Mouse (Mus musculus) C2C12 (cell line): ENCODE results near the gene Dao. TPM values are rescaled to one million over a fixed set of nuclear protein-coding genes. Genes with fewer than 3 reads are reported as not detected.

ENCODE experiments used
- H3K27me3 ChIP-seq: one replicate; pipeline ENCODE4 v1.6.1; 2011; ENCODE audit not compliant: control insufficient read depth, insufficient read depth, insufficient read length
- H3K36me3 ChIP-seq: one replicate; pipeline ENCODE4 v1.6.1; 2011; ENCODE audit not compliant: control insufficient read depth, insufficient read depth
- H3K4me3 ChIP-seq: one replicate; pipeline ENCODE4 v1.5.1; 2011; ENCODE audit warnings: mild to moderate bottlenecking, control low read depth; ENCODE audit not compliant: poor library complexity, insufficient read depth, severe bottlenecking
- H3K79me2 ChIP-seq: one replicate; pipeline ENCODE4 v1.6.1; 2011; ENCODE audit not compliant: control insufficient read depth, insufficient read depth
- H3K79me3 ChIP-seq: one replicate; pipeline ENCODE4 v1.6.1; 2011; ENCODE audit warnings: low read depth, control low read depth
- H3ac ChIP-seq: one replicate; pipeline ENCODE3; 2011; ENCODE audit warnings: low read depth; ENCODE audit not compliant: control insufficient read depth, insufficient read length
- CEBPB ChIP-seq: IDR thresholded peaks from one replicate; pipeline ENCODE4 v1.6.1; 2011; ENCODE audit warnings: low read depth, mild to moderate bottlenecking, control low read depth, moderate library complexity
- CTCF ChIP-seq: IDR thresholded peaks from one replicate; pipeline ENCODE4 v1.5.1; 2011; ENCODE audit not compliant: control insufficient read depth, insufficient read depth, insufficient read length
- FOSL1 ChIP-seq: IDR thresholded peaks from one replicate; pipeline ENCODE4 v1.8.0; 2011; ENCODE audit warnings: mild to moderate bottlenecking, low read length; ENCODE audit not compliant: poor library complexity, insufficient read depth, severe bottlenecking
- MAX ChIP-seq: IDR thresholded peaks from one replicate; pipeline ENCODE4 v1.6.1; 2011; ENCODE audit warnings: mild to moderate bottlenecking, control low read depth
- MYOD1 ChIP-seq: IDR thresholded peaks from one replicate; pipeline ENCODE4 v1.6.1; 2011; ENCODE audit warnings: low read depth; ENCODE audit not compliant: control insufficient read depth, insufficient read length
- MYOG ChIP-seq: IDR thresholded peaks from one replicate; pipeline ENCODE4 v1.6.1; 2011; ENCODE audit not compliant: control insufficient read depth, insufficient read length; ENCODE audit errors: extremely low read depth
- USF1 ChIP-seq: IDR thresholded peaks from one replicate; pipeline ENCODE4 v1.6.1; 2011; ENCODE audit warnings: low read depth, mild to moderate bottlenecking, control low read depth, moderate library complexity
- polyA plus RNA-seq: library from polyadenylated mRNA; unstranded; fragments of >200 nt; fragmentation: generic; extraction: Trizol; gene quantifications from one replicate; pipeline ENCODE4 v1.2.1, GENCODE M21; 2012; ENCODE audit warnings: missing spikeins

The Dao gene
- polyA plus RNA-seq, 1 experiment = not detected

DNA sequence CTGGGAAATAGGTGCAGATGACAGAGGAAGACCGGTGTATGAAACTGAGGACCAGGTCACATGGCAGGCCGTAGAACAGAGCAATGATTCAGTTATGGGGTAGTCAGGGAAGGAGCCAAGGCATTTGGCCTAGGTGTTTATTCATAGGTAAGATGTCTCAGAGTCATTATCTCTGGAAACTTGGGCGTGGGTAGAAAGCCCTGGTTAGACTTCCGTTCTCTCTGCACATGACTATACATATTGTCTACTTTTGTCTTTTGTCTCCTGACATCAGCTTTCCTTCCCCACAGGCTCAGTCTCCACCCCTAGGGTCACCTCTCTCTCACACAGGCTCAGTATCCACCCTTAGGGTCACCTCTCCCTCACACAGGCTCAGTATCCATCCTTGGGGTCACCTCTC lies 40.3 kb downstream of the Dao start:
- Histone ChIP-seq H3K79me3 (no peaks in the 10 kb centered on the region), H3K27me3 (no peaks in the 10 kb centered on the region), H3K79me2 (no peaks in the 10 kb centered on the region), H3K36me3 (no peaks in the 10 kb centered on the region), H3K4me3 (no peak overlapping the region), H3ac (no peak overlapping the region)
- no peak for TF ChIP-seq CTCF
- TF ChIP-seq USF1 = no peak
- TF ChIP-seq FOSL1 = no peak
- no peak for TF ChIP-seq CEBPB
- no peak for TF ChIP-seq MAX
- no peak for TF ChIP-seq MYOD1
- no peak for TF ChIP-seq MYOG

DNA sequence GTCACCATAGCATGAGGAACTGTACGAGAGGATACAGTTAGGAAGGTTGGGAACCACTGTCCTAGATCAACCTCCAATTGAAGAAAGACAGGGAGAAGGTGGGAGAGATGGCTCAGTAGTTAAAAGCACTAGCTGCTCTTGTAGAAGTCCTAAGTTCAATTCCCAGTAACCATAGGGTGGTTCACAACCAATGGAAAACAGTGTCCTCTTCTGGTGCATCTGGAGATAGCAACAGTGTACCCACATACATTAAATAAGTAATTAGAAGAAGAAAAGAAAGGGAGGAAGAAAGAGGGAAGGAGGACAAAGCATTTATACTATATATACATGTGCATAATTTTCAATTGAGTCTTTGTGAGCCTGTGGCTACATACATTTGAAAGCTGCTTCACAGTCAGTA lies 41.6 kb downstream of the Dao start:
- Histone ChIP-seq H3K27me3 (peaks cover 6% of the 10 kb centered on the region), H3ac (no peak overlapping the region), H3K79me2 (no peaks in the 10 kb centered on the region), H3K79me3 (no peaks in the 10 kb centered on the region), H3K36me3 (no peaks in the 10 kb centered on the region), H3K4me3 (no peak overlapping the region)
- TF ChIP-seq MYOD1 (no peak), MYOG (no peak), MAX (no peak), FOSL1 (no peak), CTCF (no peak), USF1 (no peak), CEBPB (no peak)

GRCm38 (mm10) chr5:114046151-114046550 lies 42.6 kb downstream of the Dao start:
- TF ChIP-seq USF1 (no peak), CTCF (no peak), MAX (no peak), MYOG (no peak), FOSL1 (no peak), CEBPB (no peak), MYOD1 (no peak)
- H3K27me3 ChIP-seq = peaks cover 10% of the 10 kb centered on the region
- H3K79me3 ChIP-seq = no peaks in the 10 kb centered on the region
- no peak overlapping the region for H3ac ChIP-seq
- H3K36me3 ChIP-seq = no peaks in the 10 kb centered on the region
- no peaks in the 10 kb centered on the region for H3K79me2 ChIP-seq
- no peak overlapping the region for H3K4me3 ChIP-seq

DNA sequence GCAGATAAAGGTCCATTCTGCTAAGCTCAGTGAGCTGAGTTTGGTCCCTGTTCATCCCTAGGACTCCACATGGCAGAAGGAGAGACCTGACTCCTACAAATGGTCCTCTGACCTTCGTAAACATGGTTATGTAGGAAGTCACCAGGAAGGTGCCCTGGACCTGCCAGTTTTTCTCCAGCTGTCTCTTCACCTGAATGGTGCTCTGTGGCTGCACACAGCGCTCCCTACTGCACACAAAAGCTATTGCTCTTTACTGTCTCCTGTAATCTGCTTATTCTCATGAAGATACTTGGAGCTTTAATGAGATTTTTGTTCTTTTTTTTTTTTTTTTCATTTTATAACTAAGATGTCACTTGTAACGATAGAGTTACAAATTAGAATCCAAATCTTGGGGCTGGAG lies 43.1 kb downstream of the Dao start:
- Histone ChIP-seq H3K27me3 (peaks cover 10% of the 10 kb centered on the region), H3K4me3 (no peak overlapping the region), H3ac (no peak overlapping the region), H3K79me3 (no peaks in the 10 kb centered on the region), H3K36me3 (no peaks in the 10 kb centered on the region), H3K79me2 (no peaks in the 10 kb centered on the region)
- TF ChIP-seq CTCF = no peak
- no peak for TF ChIP-seq MAX
- no peak for TF ChIP-seq MYOG
- no peak for TF ChIP-seq CEBPB
- TF ChIP-seq MYOD1 = no peak
- TF ChIP-seq USF1 = no peak
- TF ChIP-seq FOSL1 = no peak

- no peak overlapping the region for H3K4me3 ChIP-seq
- TF ChIP-seq FOSL1 (no peak), CEBPB (no peak), MYOG (no peak), MYOD1 (no peak), CTCF (no peak), USF1 (no peak), MAX (no peak)
- H3K79me3 ChIP-seq = no peaks in the 10 kb centered on the region
- no peak overlapping the region for H3ac ChIP-seq
- H3K79me2 ChIP-seq = no peaks in the 10 kb centered on the region
- peaks cover 10% of the 10 kb centered on the region for H3K27me3 ChIP-seq
- no peaks in the 10 kb centered on the region for H3K36me3 ChIP-seq
Observed at GRCm38 (mm10) chr5:114047182-114047581, 43.7 kb downstream of the Dao start.

DNA sequence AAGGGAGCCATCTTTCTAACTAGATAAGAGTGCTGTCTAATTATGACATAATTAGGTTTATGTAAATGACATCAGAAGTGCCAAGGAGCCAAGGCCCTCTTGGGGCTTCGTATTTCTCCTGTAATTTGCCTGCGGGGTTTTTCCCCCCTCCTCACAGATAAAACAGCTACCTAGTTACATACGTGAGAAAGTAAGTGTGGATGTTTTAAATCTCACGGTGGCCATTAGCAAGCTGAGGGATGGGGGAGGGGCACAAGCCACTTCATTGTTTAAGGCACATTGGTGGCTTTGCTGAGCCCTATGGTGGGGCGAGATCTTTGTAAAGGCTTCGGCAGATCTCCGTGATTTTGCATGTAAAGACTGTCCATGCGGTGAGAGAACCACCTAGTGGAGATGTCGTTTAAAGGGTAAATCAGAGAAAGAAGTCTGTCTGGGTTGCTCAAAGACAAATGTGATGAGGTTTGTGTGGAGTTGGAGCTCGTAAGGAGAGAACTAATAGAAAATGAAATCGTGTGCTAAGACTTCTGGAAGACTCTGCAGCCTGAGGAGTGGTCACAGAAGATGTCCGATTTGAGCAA lies 45.3 kb downstream of the Dao start:
- no peak for TF ChIP-seq MYOG
- no peak for TF ChIP-seq USF1
- TF ChIP-seq CTCF = no peak
- no peak for TF ChIP-seq MAX
- TF ChIP-seq MYOD1 = no peak
- no peak for TF ChIP-seq CEBPB
- no peak for TF ChIP-seq FOSL1
- no peaks in the 10 kb centered on the region for H3K79me2 ChIP-seq
- H3K4me3 ChIP-seq = no peak overlapping the region
- no peaks in the 10 kb centered on the region for H3K36me3 ChIP-seq
- no peaks in the 10 kb centered on the region for H3K79me3 ChIP-seq
- no peak overlapping the region for H3ac ChIP-seq
- H3K27me3 ChIP-seq = peaks cover 10% of the 10 kb centered on the region
